Mouse (Mus musculus) brain, embryonic 14.5 days (tissue): ENCODE measurements around the gene Ttc6. TPM values are rescaled to one million over a fixed set of nuclear protein-coding genes. Genes with fewer than 3 reads are reported as not detected.

Experiments
- DNase-seq: peaks from one replicate; pipeline ENCODE4 v3.0.0-alpha.2; 2011; ENCODE audit warnings: low read depth
- CTCF ChIP-seq: fragments of 200-500 bp; IDR thresholded peaks from 2 replicates; pipeline ENCODE4 v1.5.1; 2012; ENCODE audit warnings: inconsistent platforms, mild to moderate bottlenecking, moderate library complexity, borderline replicate concordance; ENCODE audit not compliant: insufficient read depth, insufficient read length; ENCODE audit errors: extremely low read depth
- POLR2A ChIP-seq: fragments of 200-500 bp; IDR thresholded peaks from 2 replicates; pipeline ENCODE4 v1.6.1; 2012; ENCODE audit warnings: mild to moderate bottlenecking, inconsistent platforms, borderline replicate concordance; ENCODE audit not compliant: poor library complexity, insufficient read depth, insufficient read length, severe bottlenecking; ENCODE audit errors: extremely low read depth
- polyA plus RNA-seq: library from polyadenylated mRNA; depleted of rRNA; stranded (reverse); fragments of >200 nt; gene quantifications from 2 replicates; pipeline ENCODE4 v1.2.3, GENCODE M21; 2012; rRNA removed

Gene Ttc6
- polyA plus RNA-seq, 1 experiment: 1.2 TPM

GRCm38 (mm10) chr12:57781926-57782325, 218.0 kb downstream of the Ttc6 start:
- no peak for TF ChIP-seq POLR2A
- TF ChIP-seq CTCF: no peak
- peak; percentile 25 for DNase-seq

DNA sequence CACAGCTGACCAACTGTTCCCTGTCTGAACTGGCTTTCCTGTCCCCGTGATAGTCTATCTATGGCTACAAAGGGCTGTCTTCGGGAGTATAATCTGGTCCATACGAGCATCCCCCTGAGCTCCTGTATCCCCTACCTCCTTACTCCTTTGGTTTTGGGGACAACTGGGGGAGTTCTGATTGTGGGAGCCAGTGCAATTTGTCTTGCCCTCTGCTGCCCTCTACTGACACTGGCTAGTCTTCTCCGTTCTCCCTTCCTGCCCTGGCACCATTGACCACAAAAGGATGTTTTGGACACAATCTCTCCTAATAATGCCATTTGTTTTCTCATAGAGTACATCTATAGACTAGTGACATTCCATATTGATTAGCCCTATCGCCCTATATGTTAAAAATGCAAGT, 223.6 kb downstream of the Ttc6 start:
- TF ChIP-seq CTCF: peak; percentile 86
- TF ChIP-seq POLR2A: no peak
- DNase-seq: peak; percentile 64

Other genes with a start within 250 kb of the Ttc6 start
- gene Foxa1, start 17.2 kb upstream of the Ttc6 start, polyA plus RNA-seq: 4.5 and 7.7 TPM in 2 replicates